Mouse (Mus musculus): ENCODE measurements around the gene Cst8.
"Not testable (repeated sequence)": the region's sequence is repeated elsewhere in the genome, so short reads cannot be mapped to it uniquely, and the experiment has no call there.

The Cst8 gene

DNA sequence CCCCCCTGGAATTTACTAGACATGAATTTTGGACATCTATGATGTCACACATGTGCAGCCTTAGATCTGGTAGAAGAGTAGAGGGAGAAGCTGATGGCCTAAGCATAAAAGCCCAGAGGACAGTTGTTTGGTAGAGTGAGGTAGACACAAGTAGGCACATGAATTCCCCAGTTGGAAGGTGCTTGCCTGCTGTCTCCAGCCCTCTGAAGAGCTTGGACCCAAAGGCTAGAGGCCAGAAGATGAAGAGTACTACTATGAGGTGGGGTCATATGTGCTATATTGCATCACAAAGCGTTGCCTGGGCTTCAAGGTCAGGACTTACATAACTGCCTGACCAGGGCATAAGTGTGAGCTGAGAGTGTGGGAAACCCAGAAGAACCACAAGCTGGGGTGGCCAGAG lies at the start of gene Cst8:
Cst8 (plus strand) TSS at position 301 of the 400 bp plus-strand sequence.
- DNase-seq (ENCODE audit: low spot score): no peak

- no peak for DNase-seq (ENCODE audit: low spot score)
Observed at GRCm38 (mm10) chr2:148750058-148750457, 48.5 kb upstream of the Cst8 start, which contains the start of gene Cstl1. Gene Cstl1 (plus strand): TSS chr2:148750358.

DNA sequence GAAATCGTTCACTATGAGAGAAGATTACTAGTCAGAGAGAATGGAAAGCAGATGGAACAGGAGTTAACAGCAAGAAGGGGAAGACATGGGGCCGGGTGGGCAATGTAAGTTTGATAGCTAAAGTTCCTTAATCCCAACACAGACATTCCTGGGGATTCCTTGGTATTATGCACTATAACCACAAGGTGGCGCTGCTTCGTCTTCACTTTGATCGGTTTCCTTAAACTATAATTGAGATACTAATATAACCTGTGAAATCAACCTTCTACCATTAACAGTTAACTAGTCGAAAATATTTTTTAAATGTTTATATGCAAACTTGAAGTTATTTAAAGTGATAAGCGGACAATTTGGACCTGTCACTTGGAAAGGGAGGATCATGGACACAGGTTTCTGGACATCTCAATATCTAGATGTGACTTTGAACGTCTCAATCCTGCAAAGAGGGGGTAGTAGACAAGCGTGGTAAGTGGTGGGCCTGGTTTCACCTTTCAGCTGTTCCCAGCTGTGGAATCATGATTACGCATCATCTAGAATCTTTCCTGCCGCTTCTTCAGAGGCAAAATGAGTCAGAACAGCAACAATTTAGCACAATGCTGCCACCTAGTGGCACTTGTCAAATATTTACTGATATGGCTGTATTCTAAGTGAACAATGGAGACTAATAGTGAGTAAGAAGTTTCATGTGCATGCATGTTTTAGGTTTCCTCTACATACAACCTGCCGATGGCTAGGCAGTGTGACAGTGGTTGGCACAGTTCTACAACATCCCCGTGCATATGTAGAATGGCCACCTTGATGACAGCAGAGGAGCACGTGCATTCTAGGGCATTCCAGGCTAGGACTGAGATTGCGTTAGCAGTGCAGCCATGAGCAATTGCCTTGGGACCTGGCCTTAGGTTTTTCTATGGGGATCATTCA lies 46.4 kb upstream of the Cst8 start:
- DNase-seq (ENCODE audit: low spot score): no peak

- DNase-seq (ENCODE audit: low spot score): no peak
Observed at GRCm38 (mm10) chr2:148754310-148754846, 44.2 kb upstream of the Cst8 start.

- no peak for DNase-seq (ENCODE audit: low spot score)
Observed at GRCm38 (mm10) chr2:148763648-148764388, 34.8 kb upstream of the Cst8 start.

DNA sequence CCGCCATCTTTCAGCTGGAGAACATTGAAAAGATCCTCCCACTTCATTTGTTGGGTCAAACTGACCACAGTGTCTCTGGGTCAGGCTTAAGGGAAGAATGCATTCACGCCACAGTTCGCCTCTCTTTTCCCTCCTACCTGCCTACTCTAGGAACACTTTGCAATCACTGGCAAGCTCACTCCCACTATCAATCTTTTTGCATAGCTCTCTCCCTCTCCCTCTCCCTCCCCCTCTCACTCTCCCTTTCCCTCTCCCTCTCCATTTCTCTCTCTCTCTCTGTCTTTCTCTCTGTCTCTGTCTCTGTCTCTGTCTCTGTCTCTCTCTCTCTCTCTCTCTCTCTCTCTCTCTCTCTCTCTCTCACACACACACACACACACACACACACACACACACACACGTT lies 27.2 kb upstream of the Cst8 start, which contains the start of gene Cst11:
Cst11 (minus strand) TSS at position 101 of the 400 bp plus-strand sequence.
- not testable (repeated sequence) for DNase-seq (ENCODE audit: low spot score)

GRCm38 (mm10) chr2:148781709-148782108 lies 16.9 kb upstream of the Cst8 start, which contains the start of gene 8030411F24Rik:
Gene 8030411F24Rik (plus strand): TSS chr2:148782009.
- DNase-seq (ENCODE audit: low spot score): no peak

- DNase-seq (ENCODE audit: low spot score): no peak
Observed at GRCm38 (mm10) chr2:148789142-148789541, 9.4 kb upstream of the Cst8 start, which contains the start of gene Cst12. Gene Cst12 (plus strand): TSS chr2:148789361.

DNA sequence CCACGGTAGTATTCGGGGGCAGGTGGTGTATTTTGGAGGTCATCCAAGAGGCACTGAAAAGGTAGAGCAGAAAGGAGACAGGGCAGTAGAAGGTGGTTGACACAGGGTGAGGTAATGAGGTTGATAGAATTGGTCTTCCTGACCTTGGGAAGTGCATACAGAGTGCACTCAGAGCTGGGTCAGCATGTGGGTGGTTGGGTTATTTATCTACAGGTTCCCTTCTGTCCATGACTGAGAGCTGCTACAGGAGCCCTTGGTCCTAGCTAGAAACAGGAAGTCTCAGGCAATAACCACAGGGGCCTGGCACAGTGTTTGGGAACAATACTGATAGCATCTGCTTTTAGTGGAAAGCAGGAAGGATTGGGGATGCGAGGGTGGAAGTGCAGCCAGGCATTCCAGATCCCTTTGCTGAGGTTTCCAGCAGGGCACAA lies 2.9 kb downstream of the Cst8 start:
- no peak for DNase-seq (ENCODE audit: low spot score)

DNA sequence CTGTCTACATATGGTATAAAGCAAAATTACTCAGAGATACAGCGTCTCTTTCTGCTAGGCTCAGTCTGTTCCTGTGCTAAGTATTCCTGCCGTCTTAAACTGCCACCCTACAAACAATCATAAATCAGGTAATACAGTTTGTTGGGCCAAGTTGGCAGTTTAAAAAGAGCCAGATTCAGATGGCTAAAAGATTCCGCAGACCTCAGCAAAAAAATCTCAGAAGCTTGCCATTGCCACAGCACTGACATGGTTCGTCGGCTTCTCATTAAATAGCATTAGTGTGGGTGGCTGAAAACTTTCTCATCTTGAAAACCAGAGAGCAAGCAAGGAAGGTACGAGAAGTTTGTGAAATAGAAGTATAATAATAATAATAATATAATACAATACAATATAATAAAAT lies 8.1 kb downstream of the Cst8 start:
- DNase-seq (ENCODE audit: low spot score): no peak

- no peak for DNase-seq (ENCODE audit: low spot score)
Observed at GRCm38 (mm10) chr2:148819909-148820308, 21.3 kb downstream of the Cst8 start, which contains the start of gene Cst13. Gene Cst13 (plus strand): TSS chr2:148820081.

DNA sequence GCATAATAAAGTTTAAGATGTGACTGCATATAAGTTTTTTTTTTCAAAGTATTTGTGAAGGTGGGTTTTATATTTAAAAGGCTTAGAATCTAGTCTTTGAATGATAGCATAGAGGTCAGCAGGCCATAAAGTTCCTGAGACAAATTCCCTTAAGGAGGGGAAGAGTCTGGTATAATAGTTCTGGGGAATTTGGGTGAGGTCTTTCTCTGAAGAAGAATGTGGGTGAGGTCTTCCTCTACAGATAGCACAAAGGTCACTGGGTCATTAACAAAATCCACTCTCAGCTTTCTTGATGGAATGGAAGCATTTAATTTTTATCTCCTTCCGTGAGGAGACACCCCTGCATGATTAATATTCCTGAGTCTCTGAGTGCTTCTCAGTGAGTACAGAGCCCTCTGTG lies 27.4 kb downstream of the Cst8 start:
- no peak for DNase-seq (ENCODE audit: low spot score)

GRCm38 (mm10) chr2:148834912-148835311 lies 36.3 kb downstream of the Cst8 start, which contains the start of gene Cst9:
Gene Cst9 (plus strand): TSS chr2:148835147.
- DNase-seq (ENCODE audit: low spot score): no peak

- DNase-seq (ENCODE audit: low spot score): no peak
Observed at GRCm38 (mm10) chr2:148838075-148838777, 39.6 kb downstream of the Cst8 start.

- DNase-seq (ENCODE audit: low spot score): no peak
Observed at GRCm38 (mm10) chr2:148839224-148839623, 40.6 kb downstream of the Cst8 start.

- DNase-seq (ENCODE audit: low spot score): peak; percentile 17
Observed at GRCm38 (mm10) chr2:148851116-148851906, 52.7 kb downstream of the Cst8 start.

Measured in urinary bladder, postnatal 10 days (tissue).